Mouse (Mus musculus): ENCODE measurements around the gene Akt1s1. TPM values are rescaled to one million over a fixed set of nuclear protein-coding genes. Genes with fewer than 3 reads are reported as not detected.

The Akt1s1 gene
- 84.0 and 89.4 TPM in 2 replicates for polyA plus RNA-seq (2015; fragmentation: Nextera tagmentation; extraction: Ambion mirVana)

DNA sequence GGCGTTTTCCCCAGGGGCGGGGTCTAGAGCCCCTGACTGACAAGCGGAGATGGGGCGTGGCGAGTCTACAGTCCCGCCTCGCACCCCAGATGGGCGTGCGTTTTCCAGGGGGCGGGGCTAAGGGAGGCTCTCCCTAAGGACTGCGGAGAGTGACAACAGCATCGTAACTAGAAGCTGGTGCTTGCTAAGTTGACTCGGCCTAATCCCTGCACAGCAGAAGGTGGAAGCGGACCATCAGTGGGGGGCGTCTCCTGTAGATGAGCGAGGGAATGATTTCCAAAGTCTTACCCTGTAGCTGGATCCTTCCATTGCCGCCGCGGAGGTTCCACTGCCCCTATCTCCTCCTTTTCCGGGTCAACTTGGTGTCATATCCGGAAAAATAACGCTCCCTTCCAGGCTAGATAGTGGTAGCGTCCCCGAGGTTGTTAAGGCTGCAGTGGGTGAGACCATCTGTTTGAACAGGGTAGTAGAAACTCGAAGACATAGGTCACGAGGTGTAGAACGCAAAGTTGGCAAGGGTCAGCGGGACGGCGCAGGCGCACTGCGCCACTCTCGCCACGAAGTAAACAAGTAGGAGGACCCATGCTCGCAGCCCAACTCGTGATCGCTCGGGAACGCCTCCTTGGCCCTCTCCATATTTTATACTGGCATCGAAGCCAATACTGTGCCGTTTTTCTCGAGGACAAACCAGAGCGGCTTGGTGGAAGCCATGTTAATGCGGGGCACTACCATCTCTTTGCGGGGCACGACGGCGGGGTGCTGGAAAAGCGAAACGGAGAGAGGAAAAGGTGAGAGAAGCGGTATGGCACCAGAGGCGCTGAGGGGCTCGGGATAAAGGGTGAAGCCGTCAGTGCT, at the start of gene Akt1s1, which contains the start of gene Tbc1d17:
Akt1s1 (plus strand) TSS at position 431 of the 855 bp plus-strand sequence.
Tbc1d17 (minus strand) TSS at position 519 of the 855 bp plus-strand sequence.
- Histone ChIP-seq H3K36me3 (ENCODE audit: insufficient read depth, low read length) (peaks cover 29% of the 10 kb centered on the region), H3K27ac (ENCODE audit: low read length) (peak within 1 kb of the TSS; percentile 98), H3K9ac (replicated peaks; ENCODE audit: low read depth) (peak within 1 kb of the TSS; percentile 76), H3K4me2 (replicated peaks; ENCODE audit: low read depth, low read length) (peak within 1 kb of the TSS; percentile 88), H3K4me3 (ENCODE audit: low read depth, low read length) (peak within 1 kb of the TSS; percentile 82), H3K4me1 (ENCODE audit: insufficient read depth, low read depth, low read length) (peaks cover 18% of the 10 kb centered on the region; the same call in 1 of the 2 replicates), H3K9me3 (ENCODE audit: low read length) (no peaks in the 10 kb centered on the region), H3K27me3 (replicated peaks; ENCODE audit: insufficient read depth, low read length) (no peaks in the 10 kb centered on the region)
- TF ChIP-seq EP300 (IDR thresholded peaks at IDR 0.05), result peak; percentile 85
- TF ChIP-seq CTCF (IDR thresholded peaks at IDR 0.05), result no peak; the same call in 1 of the 2 replicates
- peak; percentile 99 for DNase-seq (ENCODE audit: low spot score)
- WGBS, result under 1% methylated on average over 54 of the region's 54 CpGs
- ATAC-seq, result peak; percentile 86

- WGBS, result 71% methylated on average over 2 of the region's 2 CpGs
- Histone ChIP-seq H3K36me3 (ENCODE audit: insufficient read depth, low read length) (no peaks in the 10 kb centered on the region; the same call in 1 of the 2 replicates), H3K27me3 (replicated peaks; ENCODE audit: insufficient read depth, low read length) (no peaks in the 10 kb centered on the region), H3K4me1 (ENCODE audit: insufficient read depth, low read depth, low read length) (no peaks in the 10 kb centered on the region), H3K9ac (replicated peaks; ENCODE audit: low read depth) (no peak overlapping the region), H3K4me3 (ENCODE audit: low read depth, low read length) (no peak overlapping the region), H3K27ac (ENCODE audit: low read length) (no peak overlapping the region), H3K4me2 (replicated peaks; ENCODE audit: low read depth, low read length) (no peak overlapping the region), H3K9me3 (ENCODE audit: low read length) (no peaks in the 10 kb centered on the region)
- no peak for DNase-seq (ENCODE audit: low spot score)
- TF ChIP-seq CTCF (IDR thresholded peaks at IDR 0.05), result no peak
- TF ChIP-seq EP300 (IDR thresholded peaks at IDR 0.05), result no peak
- no peak for ATAC-seq
Observed at GRCm38 (mm10) chr7:44808927-44809326, 39.9 kb upstream of the Akt1s1 start.

DNA sequence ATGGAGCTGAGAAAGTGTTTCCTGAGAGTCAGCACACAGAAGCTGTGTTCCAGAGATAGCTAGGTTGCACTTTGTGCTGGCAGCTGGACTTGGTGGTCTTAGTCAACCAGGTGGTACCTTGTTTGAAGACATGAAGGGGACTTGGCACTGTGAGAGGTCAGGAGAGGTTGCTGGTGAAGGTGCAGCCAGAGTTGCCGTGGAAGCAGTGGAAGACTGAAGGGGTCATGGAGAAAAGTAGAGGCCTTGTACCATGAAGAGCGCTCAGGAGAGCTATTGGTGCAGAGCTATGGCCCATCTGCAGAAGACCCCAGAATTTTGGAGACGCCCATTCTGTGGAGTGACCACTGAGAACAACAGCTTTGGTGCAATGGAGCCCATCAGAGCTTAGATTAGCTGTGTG, 39.3 kb upstream of the Akt1s1 start:
- WGBS, result 82% methylated on average over 3 of the region's 3 CpGs
- ATAC-seq (no peak), DNase-seq (ENCODE audit: low spot score) (peak; percentile 3)
- H3K4me3 ChIP-seq (ENCODE audit: low read depth, low read length), result no peak overlapping the region
- no peak overlapping the region for H3K9ac ChIP-seq (replicated peaks; ENCODE audit: low read depth)
- H3K27ac ChIP-seq (ENCODE audit: low read length), result no peak overlapping the region
- H3K27me3 ChIP-seq (replicated peaks; ENCODE audit: insufficient read depth, low read length), result no peaks in the 10 kb centered on the region
- no peaks in the 10 kb centered on the region for H3K9me3 ChIP-seq (ENCODE audit: low read length)
- no peak for TF ChIP-seq CTCF (IDR thresholded peaks at IDR 0.05)
- TF ChIP-seq EP300 (IDR thresholded peaks at IDR 0.05), result no peak
- H3K36me3 ChIP-seq (ENCODE audit: insufficient read depth, low read length), result no peaks in the 10 kb centered on the region; the same call in 1 of the 2 replicates
- no peaks in the 10 kb centered on the region for H3K4me1 ChIP-seq (ENCODE audit: insufficient read depth, low read depth, low read length)
- no peak overlapping the region for H3K4me2 ChIP-seq (replicated peaks; ENCODE audit: low read depth, low read length)

- Histone ChIP-seq H3K4me1 (ENCODE audit: insufficient read depth, low read depth, low read length) (no peaks in the 10 kb centered on the region), H3K9me3 (ENCODE audit: low read length) (no peaks in the 10 kb centered on the region), H3K36me3 (ENCODE audit: insufficient read depth, low read length) (no peaks in the 10 kb centered on the region; the same call in 1 of the 2 replicates), H3K27me3 (replicated peaks; ENCODE audit: insufficient read depth, low read length) (no peaks in the 10 kb centered on the region), H3K9ac (replicated peaks; ENCODE audit: low read depth) (no peak overlapping the region), H3K27ac (ENCODE audit: low read length) (no peak overlapping the region), H3K4me3 (ENCODE audit: low read depth, low read length) (no peak overlapping the region), H3K4me2 (replicated peaks; ENCODE audit: low read depth, low read length) (no peak overlapping the region)
- no peak for TF ChIP-seq CTCF (IDR thresholded peaks at IDR 0.05)
- DNase-seq (ENCODE audit: low spot score) (no peak), ATAC-seq (no peak)
- WGBS, result 80% methylated on average over 4 of the region's 4 CpGs
Observed at GRCm38 (mm10) chr7:44810365-44810764, 38.4 kb upstream of the Akt1s1 start.

GRCm38 (mm10) chr7:44810819-44811557, 37.8 kb upstream of the Akt1s1 start:
- Histone ChIP-seq H3K9me3 (ENCODE audit: low read length) (no peaks in the 10 kb centered on the region), H3K9ac (replicated peaks; ENCODE audit: low read depth) (no peak overlapping the region), H3K4me2 (replicated peaks; ENCODE audit: low read depth, low read length) (no peak overlapping the region), H3K27ac (ENCODE audit: low read length) (no peak overlapping the region), H3K4me1 (ENCODE audit: insufficient read depth, low read depth, low read length) (no peaks in the 10 kb centered on the region), H3K4me3 (ENCODE audit: low read depth, low read length) (no peak overlapping the region), H3K36me3 (ENCODE audit: insufficient read depth, low read length) (no peaks in the 10 kb centered on the region; the same call in 1 of the 2 replicates), H3K27me3 (replicated peaks; ENCODE audit: insufficient read depth, low read length) (no peaks in the 10 kb centered on the region)
- 83% methylated on average over 7 of the region's 7 CpGs for WGBS
- TF ChIP-seq EP300 (IDR thresholded peaks at IDR 0.05) (no peak), CTCF (IDR thresholded peaks at IDR 0.05) (no peak)
- ATAC-seq (no peak), DNase-seq (ENCODE audit: low spot score) (peak; percentile 4)

Measured in lung, postnatal 0 days (tissue).